Mouse (Mus musculus): ENCODE results near the gene Pou6f1. TPM values are rescaled to one million over a fixed set of nuclear protein-coding genes. Genes with fewer than 3 reads are reported as not detected.

Gene Pou6f1
- polyA plus RNA-seq, 1 experiment from 2014 or later: 43.0 TPM

DNA sequence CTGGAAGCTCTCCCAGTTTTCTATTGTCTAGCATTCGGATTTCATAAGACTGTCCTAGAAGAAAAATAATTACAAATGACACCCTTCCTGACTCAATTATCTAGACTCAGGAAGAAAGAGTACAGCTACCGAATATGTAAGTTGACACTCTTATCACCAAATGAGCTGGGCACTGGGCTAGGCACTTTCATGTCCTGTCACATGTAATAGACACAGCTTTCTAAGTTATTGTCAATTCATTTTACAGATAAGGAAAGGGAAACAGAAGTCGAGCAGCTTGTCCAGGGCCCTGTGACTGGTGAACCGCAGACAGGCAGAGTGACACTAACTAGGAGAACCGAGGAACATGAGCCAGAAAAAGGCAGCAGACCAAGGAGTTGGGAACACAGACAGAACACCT is 71.9 kb downstream of the Pou6f1 start:
- H3K4me2 ChIP-seq: no peak overlapping the region
- no peak overlapping the region for H3K4me3 ChIP-seq
- H3K27me3 ChIP-seq (replicated peaks): no peaks in the 10 kb centered on the region
- no peak overlapping the region for H3K27ac ChIP-seq
- H3K36me3 ChIP-seq (replicated peaks): peaks cover 8% of the 10 kb centered on the region; the same call in 1 of the 2 replicates
- H3K9ac ChIP-seq: no peak overlapping the region
- no peaks in the 10 kb centered on the region for H3K4me1 ChIP-seq
- H3K9me3 ChIP-seq: no peaks in the 10 kb centered on the region
- ATAC-seq (replicated peaks): no peak
- 90% methylated on average over 5 of the region's 5 CpGs for WGBS

DNA sequence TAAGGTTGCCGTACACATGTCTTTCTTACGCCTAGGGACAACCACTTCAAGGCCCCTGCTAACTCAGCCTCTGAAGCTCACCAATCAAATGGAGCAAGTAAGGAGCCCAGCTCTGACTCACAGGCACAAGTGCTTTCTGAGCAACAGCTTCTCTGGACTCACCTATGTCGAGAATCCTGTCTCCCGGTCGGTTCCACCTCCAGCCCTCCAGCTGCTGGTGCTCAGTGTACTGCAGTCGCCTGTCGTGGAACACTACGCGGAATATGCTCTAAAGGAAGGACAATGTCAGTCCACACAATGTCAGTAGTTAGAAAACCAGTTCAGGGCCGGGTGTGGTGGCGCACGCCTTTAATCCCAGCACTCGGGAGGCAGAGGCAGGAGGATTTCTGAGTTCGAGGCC is 74.4 kb downstream of the Pou6f1 start:
- Histone ChIP-seq H3K27ac (no peak overlapping the region), H3K4me2 (no peak overlapping the region), H3K4me1 (no peaks in the 10 kb centered on the region), H3K4me3 (no peak overlapping the region), H3K9me3 (no peaks in the 10 kb centered on the region), H3K9ac (no peak overlapping the region), H3K36me3 (replicated peaks) (peaks cover 8% of the 10 kb centered on the region; the same call in 1 of the 2 replicates), H3K27me3 (replicated peaks) (no peaks in the 10 kb centered on the region)
- WGBS: 95% methylated on average over 14 of the region's 14 CpGs
- no peak for ATAC-seq (replicated peaks)

Small RNA genes lying within 50 kb of the gene (microRNA-seq; reads per million reads assigned to microRNA genes)
- not detected for gene Mir6961

Other genes with a start within 250 kb of the Pou6f1 start
- gene Methig1, start 246.8 kb downstream of the Pou6f1 start, polyA plus RNA-seq (2015; fragmentation: Nextera tagmentation; extraction: Ambion mirVana): 0.11 and 0.13 TPM in 2 replicates
- not detected in 2 replicates for gene Mettl7a2, start 246.8 kb downstream of the Pou6f1 start, polyA plus RNA-seq (2015; fragmentation: Nextera tagmentation; extraction: Ambion mirVana)
- gene Higd1c, start 235.4 kb downstream of the Pou6f1 start, polyA plus RNA-seq (2015; fragmentation: Nextera tagmentation; extraction: Ambion mirVana): not detected in 2 replicates
- 0.09 TPM in 2 replicates for gene Gm5475, start 177.8 kb downstream of the Pou6f1 start, polyA plus RNA-seq (2015; fragmentation: Nextera tagmentation; extraction: Ambion mirVana)
- 28.0 and 31.0 TPM in 2 replicates for gene Slc11a2, start 174.9 kb downstream of the Pou6f1 start, polyA plus RNA-seq (2015; fragmentation: Nextera tagmentation; extraction: Ambion mirVana)
- 57.0 and 59.5 TPM in 2 replicates for gene Letmd1, start 131.0 kb downstream of the Pou6f1 start, polyA plus RNA-seq (2015; fragmentation: Nextera tagmentation; extraction: Ambion mirVana)
- gene Csrnp2, start 104.5 kb downstream of the Pou6f1 start, polyA plus RNA-seq (2015; fragmentation: Nextera tagmentation; extraction: Ambion mirVana): 53.5 and 55.7 TPM in 2 replicates
- gene Tfcp2, start 48.0 kb downstream of the Pou6f1 start, polyA plus RNA-seq (2015; fragmentation: Nextera tagmentation; extraction: Ambion mirVana): 40.2 and 42.8 TPM in 2 replicates
- gene Dazap2, start 15.4 kb upstream of the Pou6f1 start, polyA plus RNA-seq (2015; fragmentation: Nextera tagmentation; extraction: Ambion mirVana): 127 and 130 TPM in 2 replicates
- 4.0 and 4.9 TPM in 2 replicates for gene Smagp, start 37.0 kb upstream of the Pou6f1 start, polyA plus RNA-seq (2015; fragmentation: Nextera tagmentation; extraction: Ambion mirVana)
- 0.96 and 1.0 TPM in 2 replicates for gene Bin2, start 69.6 kb upstream of the Pou6f1 start, polyA plus RNA-seq (2015; fragmentation: Nextera tagmentation; extraction: Ambion mirVana)
- 1.0 and 1.2 TPM in 2 replicates for gene Cela1, start 87.9 kb upstream of the Pou6f1 start, polyA plus RNA-seq (2015; fragmentation: Nextera tagmentation; extraction: Ambion mirVana)
- 0.11 and 0.22 TPM in 2 replicates for gene Galnt6, start 129.4 kb upstream of the Pou6f1 start, polyA plus RNA-seq (2015; fragmentation: Nextera tagmentation; extraction: Ambion mirVana)
- 28.7 and 33.0 TPM in 2 replicates for gene Slc4a8, start 161.8 kb upstream of the Pou6f1 start, polyA plus RNA-seq (2015; fragmentation: Nextera tagmentation; extraction: Ambion mirVana)